Mouse (Mus musculus) heart, postnatal 0 days (tissue): Measurements from ENCODE around the gene Zfp689. TPM values are rescaled to one million over a fixed set of nuclear protein-coding genes. Genes with fewer than 3 reads are reported as not detected.
"Not testable (repeated sequence)": the region's sequence is repeated elsewhere in the genome, so short reads cannot be mapped to it uniquely, and the experiment has no call there.

Source experiments
- ATAC-seq: fragments of 200-750 bp; cut with Nextera tagmentation; 2 replicates; pipeline ENCODE4 v1.8.0; 2017; ENCODE audit warnings: low read depth, moderate number of reproducible peaks, moderate library complexity; ENCODE audit not compliant: insufficient read depth
- DNase-seq: peaks from one replicate; pipeline ENCODE4 v3.0.0-alpha.2; 2016; ENCODE audit warnings: low spot score
- H3K27ac ChIP-seq: fragments of 300-500 bp; sonication (generic); 2 replicates; pipeline ENCODE4 v1.5.1; 2014; ENCODE audit warnings: low read depth, mild to moderate bottlenecking
- H3K27me3 ChIP-seq: fragments of 300-500 bp; sonication (generic); 2 replicates; pipeline ENCODE4 v1.6.1; 2014; ENCODE audit warnings: low read length, mixed read lengths; ENCODE audit not compliant: control insufficient read depth, insufficient read depth
- H3K36me3 ChIP-seq: fragments of 300-500 bp; sonication (generic); replicated peaks from 2 replicates; pipeline ENCODE4 v1.6.1; 2014; ENCODE audit warnings: low read length, mixed read lengths; ENCODE audit not compliant: control insufficient read depth, insufficient read depth
- H3K4me1 ChIP-seq: fragments of 300-500 bp; sonication (generic); 2 replicates; pipeline ENCODE4 v1.6.1; 2014; ENCODE audit warnings: antibody characterized with exemption; ENCODE audit not compliant: control insufficient read depth, insufficient read depth
- H3K4me2 ChIP-seq: fragments of 300-500 bp; sonication (generic); 2 replicates; pipeline ENCODE4 v1.6.1; 2014; ENCODE audit warnings: low read depth, mild to moderate bottlenecking, low read length, moderate library complexity
- H3K4me3 ChIP-seq: fragments of 300-500 bp; sonication (generic); 2 replicates; pipeline ENCODE4 v1.5.1; 2014; ENCODE audit warnings: low read depth, low read length
- H3K9ac ChIP-seq: fragments of 300-500 bp; sonication (generic); replicated peaks from 2 replicates; pipeline ENCODE4 v1.6.1; 2014; ENCODE audit warnings: low read depth, low read length, mixed read lengths
- H3K9me3 ChIP-seq: fragments of 300-500 bp; sonication (generic); replicated peaks from 2 replicates; pipeline ENCODE4 v1.6.1; 2016; ENCODE audit warnings: low read length; ENCODE audit not compliant: control insufficient read depth
- CTCF ChIP-seq: IDR thresholded peaks from 2 replicates; pipeline ENCODE4 v1.5.1; 2016; ENCODE audit warnings: antibody characterized with exemption, control low read depth, low read depth
- EP300 ChIP-seq: IDR thresholded peaks from 2 replicates; pipeline ENCODE4 v1.6.1; 2016; ENCODE audit warnings: antibody characterized with exemption, low read depth
- WGBS: fragments of 180-500 bp; shearing (Covaris S2); extraction: QIAGEN DNeasy Blood & Tissue Kit; methylation state at CpG from one replicate; pipeline ENCODE4 v1.1.7; 2014; 5-methylcytosine and 5-hydroxymethylcytosine counted together
- polyA plus RNA-seq: library from polyadenylated mRNA; unstranded; fragments of >200 nt; fragmentation: Nextera tagmentation; extraction: Ambion mirVana; gene quantifications from 2 replicates; pipeline ENCODE4 v1.2.1, GENCODE M21; 2015
- total RNA-seq: library from RNA; depleted of rRNA; stranded (reverse); fragments of >200 nt; gene quantifications from 2 replicates; pipeline ENCODE4 v1.2.3, GENCODE M21; 2014; ENCODE audit warnings: low replicate concordance

Gene Zfp689
- total and polyA plus RNA-seq, 2 experiments from 2014 or later: 2.6 to 3.0 TPM

DNA sequence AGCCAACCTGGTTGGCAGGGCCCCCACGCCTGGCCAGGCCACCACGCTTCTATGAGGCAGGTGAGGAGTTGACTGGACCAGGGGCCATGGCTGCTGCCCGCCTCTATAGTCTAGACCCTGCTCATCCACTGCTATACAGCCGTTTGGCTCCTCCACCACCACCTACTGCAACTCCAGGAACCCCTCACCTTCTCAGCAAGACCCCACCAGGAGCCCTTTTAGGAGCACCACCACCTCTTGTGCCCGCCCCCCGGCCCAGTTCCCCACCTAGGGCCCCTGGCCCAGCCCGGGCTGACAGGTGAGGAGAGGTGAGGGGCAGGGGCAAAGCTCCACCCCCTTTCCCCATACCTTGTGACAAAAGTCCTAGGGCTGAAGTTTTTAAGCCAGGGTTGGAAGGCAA lies 41.0 kb upstream of the Zfp689 start:
- no peak overlapping the region for H3K9ac ChIP-seq
- no peaks in the 10 kb centered on the region for H3K9me3 ChIP-seq
- no peak overlapping the region for H3K4me3 ChIP-seq
- H3K4me2 ChIP-seq: no peak overlapping the region
- H3K27ac ChIP-seq: no peak overlapping the region
- ATAC-seq: no peak
- H3K36me3 ChIP-seq: peaks cover 72% of the 10 kb centered on the region
- no peak for TF ChIP-seq EP300
- no peak for TF ChIP-seq CTCF
- 91% methylated on average over 7 of the region's 7 CpGs for WGBS
- no peak for DNase-seq
- no peaks in the 10 kb centered on the region for H3K27me3 ChIP-seq
- no peaks in the 10 kb centered on the region for H3K4me1 ChIP-seq

DNA sequence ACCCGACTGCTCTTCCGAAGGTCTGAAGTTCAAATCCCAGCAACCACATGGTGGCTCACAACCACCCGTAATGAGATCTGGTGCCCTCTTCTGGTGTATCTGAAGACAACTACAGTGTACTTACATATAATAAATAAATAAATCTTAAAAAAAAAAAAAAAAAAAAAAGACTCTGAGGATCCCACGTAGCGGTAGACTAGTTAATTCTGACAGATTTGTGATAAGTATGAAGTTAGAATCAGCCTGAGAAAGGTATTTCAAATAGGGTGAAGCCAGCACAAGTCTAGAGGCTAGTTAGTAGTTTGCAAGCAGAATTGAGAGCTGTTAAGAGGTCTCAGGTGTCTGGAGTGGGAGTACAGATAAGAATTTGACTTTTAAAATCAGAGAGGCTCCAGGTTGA lies 39.4 kb upstream of the Zfp689 start:
- peaks cover 88% of the 10 kb centered on the region for H3K36me3 ChIP-seq
- H3K4me2 ChIP-seq, H3K4me3 ChIP-seq, DNase-seq, H3K27me3 ChIP-seq, H3K9me3 ChIP-seq, ATAC-seq, H3K4me1 ChIP-seq, H3K27ac ChIP-seq, H3K9ac ChIP-seq: not testable (repeated sequence)
- 82% methylated on average over 4 of the region's 5 CpGs for WGBS

DNA sequence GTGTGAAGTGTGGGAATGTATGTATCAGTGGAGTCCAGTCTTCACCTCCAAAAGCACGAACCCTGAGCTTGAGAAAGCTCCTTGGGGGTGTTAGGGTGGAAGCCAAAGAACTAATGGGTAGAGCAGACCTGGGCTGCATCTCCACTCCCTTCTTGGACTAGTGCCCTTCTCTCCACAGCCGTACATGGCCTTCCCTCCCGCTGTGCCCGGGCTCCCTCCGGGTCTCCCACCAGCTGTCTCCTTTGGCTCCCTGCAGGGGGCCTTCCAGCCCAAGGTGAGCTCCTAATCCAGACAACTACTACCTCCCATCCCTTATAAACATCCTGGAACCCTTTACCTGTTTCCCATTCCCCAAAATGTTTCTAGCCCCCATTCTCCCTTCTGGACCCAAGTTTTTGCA lies 36.5 kb upstream of the Zfp689 start:
- Histone ChIP-seq H3K4me1 (peaks cover 6% of the 10 kb centered on the region; the same call in 1 of the 2 replicates), H3K36me3 (peaks cover 80% of the 10 kb centered on the region), H3K9ac (no peak overlapping the region), H3K4me2 (no peak overlapping the region), H3K4me3 (no peak overlapping the region), H3K9me3 (no peaks in the 10 kb centered on the region), H3K27ac (no peak overlapping the region), H3K27me3 (no peaks in the 10 kb centered on the region)
- no peak for ATAC-seq
- no peak for DNase-seq
- no peak for TF ChIP-seq CTCF
- TF ChIP-seq EP300: no peak
- 85% methylated on average over 5 of the region's 5 CpGs for WGBS

DNA sequence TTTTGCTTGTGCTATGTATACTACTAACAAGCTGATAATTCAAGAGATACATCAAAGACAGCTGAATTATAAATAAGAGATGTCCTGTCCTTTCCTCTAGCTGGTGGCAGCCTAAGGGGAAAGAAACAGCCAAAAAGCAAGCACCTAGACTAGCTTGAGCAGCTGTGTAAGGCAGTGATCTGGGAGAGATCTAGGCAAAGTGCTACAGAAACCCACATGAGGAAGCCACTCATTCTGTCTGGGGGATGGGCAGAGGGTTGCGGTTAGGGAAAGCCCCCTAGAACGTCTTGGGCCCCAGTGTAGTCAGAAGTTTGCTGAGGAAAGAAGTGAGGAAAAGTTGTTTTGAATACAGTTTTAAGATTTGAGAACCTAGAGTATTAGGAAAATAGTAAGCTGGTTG lies 31.4 kb upstream of the Zfp689 start:
- H3K36me3 ChIP-seq: peaks cover 51% of the 10 kb centered on the region
- WGBS: 43% methylated on average over 2 of the region's 2 CpGs
- H3K27me3 ChIP-seq: no peaks in the 10 kb centered on the region
- no peak for ATAC-seq
- no peak for TF ChIP-seq CTCF
- DNase-seq: no peak
- peak overlapping the region; percentile 85 for H3K4me3 ChIP-seq
- peaks cover 19% of the 10 kb centered on the region for H3K4me1 ChIP-seq
- H3K4me2 ChIP-seq: peak overlapping the region; percentile 94
- peak overlapping the region; percentile 97; the same call in 1 of the 2 replicates for H3K27ac ChIP-seq
- no peaks in the 10 kb centered on the region for H3K9me3 ChIP-seq
- H3K9ac ChIP-seq: peak overlapping the region; percentile 94; the same call in 1 of the 2 replicates

DNA sequence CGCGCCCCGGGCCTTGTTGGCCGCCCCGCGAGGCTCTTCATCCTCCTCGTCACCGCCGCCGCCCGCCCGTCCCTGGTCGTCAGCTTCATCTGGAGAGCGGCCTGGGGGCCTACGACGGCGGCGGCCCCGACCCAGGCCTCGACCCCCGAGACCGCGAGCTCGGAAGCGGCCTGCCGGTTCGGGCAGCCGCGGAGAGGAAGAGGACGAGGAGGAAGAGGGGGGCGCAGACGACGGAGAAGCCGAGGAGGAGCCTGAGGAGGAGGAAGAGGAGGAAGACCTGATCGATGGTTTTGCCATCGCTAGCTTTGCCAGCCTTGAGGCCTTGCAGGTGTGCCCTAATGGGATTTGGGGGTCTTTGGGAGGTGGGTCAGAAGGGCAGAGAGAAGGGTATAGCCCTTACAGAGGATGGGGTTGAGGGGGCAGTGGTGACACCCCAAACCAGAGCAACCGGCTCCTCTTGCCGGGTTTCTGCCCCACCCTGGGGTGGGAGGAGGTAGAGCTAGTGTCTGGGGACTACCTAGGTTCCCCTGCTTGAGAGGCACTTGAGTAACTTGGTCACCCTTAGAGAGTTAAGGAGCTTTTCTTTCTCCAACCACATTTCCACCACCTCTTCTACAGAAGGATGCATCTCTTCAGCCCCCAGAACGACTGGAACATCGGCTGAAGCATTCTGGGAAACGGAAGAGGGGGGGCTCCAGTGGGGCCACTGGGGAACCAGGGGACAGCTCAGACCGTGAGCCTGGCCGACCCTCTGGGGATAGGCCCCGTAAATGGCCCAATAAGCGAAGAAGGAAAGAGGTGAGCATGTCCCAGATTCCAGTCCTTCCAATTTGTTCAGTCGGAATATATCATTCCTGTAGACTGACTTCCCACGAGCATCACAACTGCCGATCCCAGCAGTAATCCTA lies 30.6 kb upstream of the Zfp689 start:
- no peaks in the 10 kb centered on the region for H3K27me3 ChIP-seq
- peaks cover 51% of the 10 kb centered on the region for H3K36me3 ChIP-seq
- TF ChIP-seq CTCF: no peak
- 2% methylated on average over 45 of the region's 48 CpGs for WGBS
- H3K4me1 ChIP-seq: peaks cover 19% of the 10 kb centered on the region
- H3K9me3 ChIP-seq: no peaks in the 10 kb centered on the region
- peak overlapping the region; percentile 94 for H3K4me2 ChIP-seq
- H3K9ac ChIP-seq: peak overlapping the region; percentile 94
- DNase-seq: peak; percentile 11
- ATAC-seq: no peak
- peak overlapping the region; percentile 97 for H3K27ac ChIP-seq
- peak overlapping the region; percentile 85 for H3K4me3 ChIP-seq
